ENCODE assay signal across 8 mouse cellular contexts in genomic region chr11:85311645-85312490, GRCm38 (mm10). TPM values are rescaled to one million over a fixed set of nuclear protein-coding genes. Genes with fewer than 3 reads are reported as not detected.
A peak's percentile ranks its signal among the peaks of the same experiment; 100 is the strongest.
DNase-seq lines count a peak whose midpoint lies in the region; ATAC-seq and TF ChIP-seq lines count a peak whose summit lies in the region.

No protein-coding gene starts in this region.

- H3K9me3 ChIP-seq in forebrain, embryonic 14.5 days (replicated peaks; ENCODE audit: control insufficient read depth, low read length): no peaks in the 10 kb centered on the region
- H3K9me3 ChIP-seq in lung, postnatal 0 days (ENCODE audit: low read length): no peaks in the 10 kb centered on the region

- intact Hi-C loops in heart, postnatal 36 days (cut with DNase I): loop anchor here (2.0 to 5.0 kb wide), 2 partner anchors 40 to 77 kb away; partner anchors contain the start of genes Appbp2 and Bcas3

- H3K4me1 ChIP-seq in forebrain, embryonic 14.5 days (ENCODE audit: control insufficient read depth, insufficient read depth, low read length): peaks cover 8% of the 10 kb centered on the region
- peaks cover 9% of the 10 kb centered on the region; the same call in 1 of the 2 replicates for H3K4me1 ChIP-seq in lung, postnatal 0 days (ENCODE audit: insufficient read depth, low read depth, low read length)

- peaks cover 11% of the 10 kb centered on the region; the same call in 1 of the 2 replicates for H3K36me3 ChIP-seq in forebrain, embryonic 14.5 days (ENCODE audit: control insufficient read depth, insufficient read depth, low read length)
- H3K36me3 ChIP-seq in lung, postnatal 0 days (ENCODE audit: insufficient read depth, low read length): no peaks in the 10 kb centered on the region

- H3K4me3 ChIP-seq in forebrain, embryonic 14.5 days (ENCODE audit: low read depth, low read length): peak overlapping the region; percentile 97
- H3K4me3 ChIP-seq in layer of hippocampus, adult 2 months: peak overlapping the region; percentile 94
- peak overlapping the region; percentile 97 for H3K4me3 ChIP-seq in lung, postnatal 0 days (ENCODE audit: low read depth, low read length)

- WGBS in forebrain, embryonic 14.5 days: 0% methylated on average over 54 of the region's 56 CpGs
- under 1% methylated on average over 54 of the region's 56 CpGs for WGBS in lung, postnatal 0 days

- peak overlapping the region; percentile 86 for H3K9ac ChIP-seq in forebrain, embryonic 14.5 days (ENCODE audit: low read length)
- peak overlapping the region; percentile 97 for H3K9ac ChIP-seq in lung, postnatal 0 days (replicated peaks; ENCODE audit: low read depth)

- H3K4me2 ChIP-seq in forebrain, embryonic 14.5 days (ENCODE audit: low read length): peak overlapping the region; percentile 67
- peak overlapping the region; percentile 73 for H3K4me2 ChIP-seq in lung, postnatal 0 days (replicated peaks; ENCODE audit: low read depth, low read length)

- DNase-seq in Muller cell, postnatal 12 days (ENCODE audit: inconsistent ontology term): peak; percentile 75
- peak; percentile 50 for DNase-seq in cerebellum, adult 11 months
- peak; percentile 69 for DNase-seq in forebrain, embryonic 14.5 days (ENCODE audit: low spot score)
- peak; percentile 51 to 56 for DNase-seq in heart, postnatal 36 days
- peak; percentile 17 to 21 for DNase-seq in layer of hippocampus, adult 2 months (ENCODE audit: low spot score in 2 of 2)
- DNase-seq in lung, postnatal 0 days (ENCODE audit: low spot score): peak; percentile 74
- peak; percentile 70 for DNase-seq in retina, embryonic 14.5 days (ENCODE audit: low spot score)
- DNase-seq in thymus, postnatal 36 days: peak; percentile 52 to 54

- ATAC-seq in forebrain, embryonic 14.5 days: peak; percentile 48
- ATAC-seq in lung, postnatal 0 days: peak; percentile 22

- H3K27ac ChIP-seq in forebrain, embryonic 14.5 days (ENCODE audit: low read depth, low read length): peak overlapping the region; percentile 88
- H3K27ac ChIP-seq in layer of hippocampus, adult 2 months: peak overlapping the region; percentile 88
- H3K27ac ChIP-seq in lung, postnatal 0 days (ENCODE audit: low read length): peak overlapping the region; percentile 98

- no peaks in the 10 kb centered on the region for H3K27me3 ChIP-seq in forebrain, embryonic 14.5 days (replicated peaks; ENCODE audit: control insufficient read depth, insufficient read depth, low read length)
- H3K27me3 ChIP-seq in lung, postnatal 0 days (replicated peaks; ENCODE audit: insufficient read depth, low read length): no peaks in the 10 kb centered on the region

- TF ChIP-seq CTCF in layer of hippocampus, adult 2 months (conservative IDR thresholded peaks at IDR 0.05): peak; percentile 71
- peak; percentile 70 for TF ChIP-seq CTCF in lung, postnatal 0 days (IDR thresholded peaks at IDR 0.05)

- TF ChIP-seq EP300 in lung, postnatal 0 days (IDR thresholded peaks at IDR 0.05): no peak

RNA-seq across cellular contexts. Expression of gene Ppm1d, which starts 0.8 kb away (rescaled TPM):
- 24.9 and 25.1 TPM in 2 replicates for polyA plus RNA-seq in forebrain, embryonic 14.5 days (2014; fragmentation: Nextera tagmentation; extraction: Ambion mirVana)
- total RNA-seq in heart, postnatal 36 days (2021): 10 to 100 TPM; 10.5 to 11.3 TPM
- total RNA-seq in layer of hippocampus, adult 2 months (2021): 10 to 100 TPM; 13.6 to 16.3 TPM
- 12.6 and 13.3 TPM in 2 replicates for polyA plus RNA-seq in lung, postnatal 0 days (2015; fragmentation: Nextera tagmentation; extraction: Ambion mirVana)

RNA-seq across cellular contexts. Expression of gene Bcas3, which starts 41.1 kb away (rescaled TPM):
- polyA plus RNA-seq in forebrain, embryonic 14.5 days (2014; fragmentation: Nextera tagmentation; extraction: Ambion mirVana): 27.5 and 30.5 TPM in 2 replicates
- 10 to 100 TPM; 35.8 to 48.8 TPM for total RNA-seq in heart, postnatal 36 days (2021)
- total RNA-seq in layer of hippocampus, adult 2 months (2021): 10 to 100 TPM; 67.6 to 75.1 TPM
- polyA plus RNA-seq in lung, postnatal 0 days (2015; fragmentation: Nextera tagmentation; extraction: Ambion mirVana): 26.0 and 31.0 TPM in 2 replicates

Comparison
In these comparisons a context has a peak if more than half of its experiments do, and no peak if none do; other contexts are left out.
1. Peak in every context shown above with its lines: DNase-seq, ATAC-seq, H3K4me3 ChIP-seq and H3K27ac ChIP-seq.
2. DNase-seq: peak in every context shown above with its lines; median percentile 75 in Muller cell, postnatal 12 days; 74 in lung, postnatal 0 days; 70 in retina, embryonic 14.5 days; 69 in forebrain, embryonic 14.5 days; 54 in heart, postnatal 36 days; 53 in thymus, postnatal 36 days; 50 in cerebellum, adult 11 months; 19 in layer of hippocampus, adult 2 months.